Mouse (Mus musculus): ENCODE data around the gene Gm11563. TPM values are rescaled to one million over a fixed set of nuclear protein-coding genes. Genes with fewer than 3 reads are reported as not detected.
"Not testable (repeated sequence)": the region's sequence is repeated elsewhere in the genome, so short reads cannot be mapped to it uniquely, and the experiment has no call there.

Gm11563 gene
- polyA plus RNA-seq (2016; fragmentation: Nextera tagmentation; extraction: Ambion mirVana): not detected in 2 replicates

DNA sequence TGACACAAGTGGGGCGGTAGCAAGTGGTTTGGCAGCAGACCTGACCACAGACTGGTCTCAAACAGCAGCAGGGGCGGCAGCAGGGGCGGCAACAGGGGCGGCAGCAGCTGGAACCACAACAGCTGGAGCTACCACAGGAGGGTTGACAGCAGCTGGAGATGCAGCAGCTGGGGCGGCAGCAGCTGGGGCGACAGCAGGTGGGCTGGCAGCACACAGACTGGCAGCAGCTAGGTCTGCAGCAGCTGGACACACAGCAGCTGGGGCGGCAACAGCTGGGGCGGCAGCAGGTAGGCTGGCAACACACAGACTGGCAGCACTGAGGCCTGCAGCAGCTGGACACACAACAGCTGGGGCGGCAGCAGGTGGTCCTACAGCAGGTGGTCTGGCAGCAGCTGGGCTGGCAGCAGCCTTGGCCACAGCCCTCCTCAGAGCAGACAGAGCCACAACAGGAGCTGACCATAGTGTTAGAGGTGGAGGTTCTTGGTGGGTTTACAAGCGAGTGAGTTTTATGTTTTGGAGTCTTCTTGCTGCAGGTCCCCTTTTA, at the start of gene Gm11563:
Gene Gm11563 (minus strand): TSS at position 494 of the 544 bp plus-strand sequence.
- not testable (repeated sequence) for H3K4me3 ChIP-seq (replicated peaks); H3K9me3 ChIP-seq; H3K27ac ChIP-seq; H3K4me1 ChIP-seq (replicated peaks); H3K36me3 ChIP-seq; H3K9ac ChIP-seq (replicated peaks); H3K27me3 ChIP-seq; ATAC-seq (ENCODE audit: insufficient number of reproducible peaks, insufficient read depth, low FRiP score, low TSS enrichment, low read depth); H3K4me2 ChIP-seq
- WGBS: 65% methylated on average over 10 of the region's 10 CpGs

DNA sequence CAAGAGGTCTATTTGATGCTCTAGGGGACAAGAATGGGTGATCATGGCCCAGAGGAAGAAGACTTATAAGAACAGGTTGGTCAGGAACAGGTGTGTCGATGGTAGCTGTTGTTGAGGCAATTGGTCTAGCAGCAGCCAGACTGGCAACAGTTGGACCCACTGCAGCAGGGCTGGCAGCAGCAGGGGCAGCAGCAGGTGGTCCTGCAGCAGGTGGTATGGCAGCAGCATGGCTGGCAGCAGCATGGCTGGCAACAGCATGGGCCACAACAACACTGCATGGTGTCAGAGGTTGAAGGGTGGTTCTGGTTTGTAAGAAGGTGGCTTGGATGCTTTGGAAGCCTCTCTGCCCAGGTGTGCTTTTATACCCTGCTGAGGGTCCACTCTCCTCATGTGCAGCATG, 31.7 kb upstream of the Gm11563 start, which contains the start of gene Gm14190:
Gene Gm14190 (minus strand): TSS at position 278 of the 400 bp plus-strand sequence.
- Histone ChIP-seq H3K4me1 (replicated peaks) (no peaks in the 10 kb centered on the region), H3K27me3 (no peaks in the 10 kb centered on the region), H3K9ac (replicated peaks) (no peak within 1 kb of the TSS), H3K9me3 (no peaks in the 10 kb centered on the region), H3K36me3 (no peaks in the 10 kb centered on the region), H3K4me2 (no peak within 1 kb of the TSS), H3K27ac (no peak within 1 kb of the TSS), H3K4me3 (replicated peaks) (no peak within 1 kb of the TSS)
- ATAC-seq (ENCODE audit: insufficient number of reproducible peaks, insufficient read depth, low FRiP score, low TSS enrichment, low read depth): no peak
- WGBS: 84% methylated on average over 1 of the region's 1 CpGs

DNA sequence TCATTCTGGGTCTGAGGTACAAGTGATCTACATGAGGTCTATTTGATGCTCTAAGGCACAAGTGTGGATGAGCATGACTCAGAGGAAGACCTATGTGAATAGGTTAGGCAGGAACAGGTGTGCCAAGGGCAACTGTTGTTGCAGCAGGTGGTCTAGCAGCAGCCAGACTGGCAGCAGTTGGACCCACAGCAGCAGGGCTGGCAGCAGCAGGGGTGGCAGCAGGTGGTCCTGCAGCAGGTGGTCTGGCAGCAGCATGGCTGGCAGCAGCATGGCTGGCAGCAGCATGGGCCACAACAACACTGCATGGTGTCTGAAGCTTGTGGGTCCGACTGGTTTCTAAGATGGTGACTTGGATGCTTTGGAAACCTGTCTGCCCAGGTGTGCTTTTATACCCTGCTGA, 26.5 kb upstream of the Gm11563 start:
- H3K4me1 ChIP-seq (replicated peaks); H3K9me3 ChIP-seq; H3K4me2 ChIP-seq; ATAC-seq (ENCODE audit: insufficient number of reproducible peaks, insufficient read depth, low FRiP score, low TSS enrichment, low read depth); H3K4me3 ChIP-seq (replicated peaks); H3K9ac ChIP-seq (replicated peaks); H3K27ac ChIP-seq; H3K36me3 ChIP-seq; H3K27me3 ChIP-seq: not testable (repeated sequence)
- WGBS: 66% methylated on average over 1 of the region's 1 CpGs

DNA sequence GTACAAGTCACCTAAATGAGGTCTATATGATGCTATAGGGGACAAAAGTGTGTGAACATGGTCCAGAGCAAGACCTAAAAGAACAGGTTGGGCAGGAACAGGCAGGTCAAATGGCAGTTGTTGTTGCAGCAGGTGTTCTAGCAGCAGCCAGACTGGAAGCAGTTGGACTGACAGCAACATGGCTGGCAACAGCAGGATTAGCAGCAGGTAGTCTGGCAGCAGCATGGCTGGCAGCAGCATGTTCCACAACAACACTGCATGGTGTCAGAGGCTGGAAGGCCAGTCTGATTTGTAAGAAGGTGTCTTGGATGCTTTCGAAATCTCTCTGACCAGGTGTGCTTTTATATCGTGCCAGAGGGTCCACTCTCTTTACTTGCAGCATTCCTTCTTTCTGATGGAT, 24.7 kb upstream of the Gm11563 start:
- H3K27ac ChIP-seq: no peak overlapping the region
- H3K4me2 ChIP-seq: no peak overlapping the region
- no peaks in the 10 kb centered on the region for H3K27me3 ChIP-seq
- no peak for ATAC-seq (ENCODE audit: insufficient number of reproducible peaks, insufficient read depth, low FRiP score, low TSS enrichment, low read depth)
- no peaks in the 10 kb centered on the region for H3K36me3 ChIP-seq
- H3K9ac ChIP-seq (replicated peaks): no peak overlapping the region
- H3K4me3 ChIP-seq (replicated peaks): no peak overlapping the region
- H3K4me1 ChIP-seq (replicated peaks): no peaks in the 10 kb centered on the region
- H3K9me3 ChIP-seq: no peaks in the 10 kb centered on the region
- 90% methylated on average over 2 of the region's 2 CpGs for WGBS

DNA sequence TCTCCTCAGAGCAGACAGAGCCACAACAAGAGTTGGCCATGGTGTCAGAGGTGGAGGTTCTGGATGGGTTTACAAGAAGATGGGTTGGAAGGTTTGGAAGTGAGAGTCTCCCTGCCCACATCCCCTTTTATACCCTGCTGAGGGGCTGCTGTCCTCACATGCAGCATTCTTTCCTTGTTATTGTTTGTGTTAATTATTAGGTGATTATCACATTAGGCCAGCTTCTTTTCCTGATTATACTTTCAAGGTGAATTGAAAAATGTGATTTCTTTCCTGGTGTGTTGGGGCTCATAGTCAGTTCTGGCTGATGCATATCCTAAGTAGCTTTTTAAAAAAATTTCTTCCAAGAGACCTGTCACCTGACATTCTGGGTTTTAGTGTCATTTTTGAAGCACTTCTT, 7.1 kb upstream of the Gm11563 start, which contains the start of gene Krtap4-6:
Gene Krtap4-6 (minus strand): TSS at position 101 of the 400 bp plus-strand sequence.
- H3K9me3 ChIP-seq: no peaks in the 10 kb centered on the region
- no peak within 1 kb of the TSS for H3K9ac ChIP-seq (replicated peaks)
- no peak within 1 kb of the TSS for H3K4me2 ChIP-seq
- no peaks in the 10 kb centered on the region for H3K36me3 ChIP-seq
- no peak within 1 kb of the TSS for H3K4me3 ChIP-seq (replicated peaks)
- no peaks in the 10 kb centered on the region for H3K4me1 ChIP-seq (replicated peaks)
- H3K27me3 ChIP-seq: 0 out of 2 replicates have a peak, but pooled peaks cover 3% of the 10 kb centered on the region
- ATAC-seq (ENCODE audit: insufficient number of reproducible peaks, insufficient read depth, low FRiP score, low TSS enrichment, low read depth): no peak
- H3K27ac ChIP-seq: no peak within 1 kb of the TSS

DNA sequence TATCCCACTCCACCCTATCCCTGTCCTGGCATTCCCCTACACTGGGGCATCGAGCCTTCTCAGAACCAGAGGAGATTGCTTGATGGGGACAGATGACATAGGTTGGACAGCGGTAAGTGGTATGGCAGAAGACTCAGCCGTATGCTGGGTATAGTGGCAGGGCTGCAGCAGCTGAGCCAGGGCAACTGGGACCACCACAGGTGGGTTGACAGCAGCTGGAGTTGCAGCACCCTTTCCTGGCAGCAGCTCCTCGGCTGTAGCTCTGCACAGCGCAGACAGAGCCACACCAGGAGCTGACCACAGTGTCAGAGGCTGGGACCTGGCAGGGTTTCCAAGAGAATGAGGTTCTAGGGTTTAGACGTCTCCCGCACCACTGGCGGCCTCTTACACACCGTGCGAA, 4.0 kb upstream of the Gm11563 start:
- no peak overlapping the region for H3K27ac ChIP-seq
- H3K9me3 ChIP-seq: no peaks in the 10 kb centered on the region
- WGBS: 82% methylated on average over 10 of the region's 10 CpGs
- ATAC-seq (ENCODE audit: insufficient number of reproducible peaks, insufficient read depth, low FRiP score, low TSS enrichment, low read depth): no peak
- H3K36me3 ChIP-seq: no peaks in the 10 kb centered on the region
- H3K4me3 ChIP-seq (replicated peaks): no peak overlapping the region
- no peak overlapping the region for H3K4me2 ChIP-seq
- H3K4me1 ChIP-seq (replicated peaks): no peaks in the 10 kb centered on the region
- H3K9ac ChIP-seq (replicated peaks): no peak overlapping the region
- H3K27me3 ChIP-seq: 0 out of 2 replicates have a peak, but pooled peaks cover 3% of the 10 kb centered on the region

DNA sequence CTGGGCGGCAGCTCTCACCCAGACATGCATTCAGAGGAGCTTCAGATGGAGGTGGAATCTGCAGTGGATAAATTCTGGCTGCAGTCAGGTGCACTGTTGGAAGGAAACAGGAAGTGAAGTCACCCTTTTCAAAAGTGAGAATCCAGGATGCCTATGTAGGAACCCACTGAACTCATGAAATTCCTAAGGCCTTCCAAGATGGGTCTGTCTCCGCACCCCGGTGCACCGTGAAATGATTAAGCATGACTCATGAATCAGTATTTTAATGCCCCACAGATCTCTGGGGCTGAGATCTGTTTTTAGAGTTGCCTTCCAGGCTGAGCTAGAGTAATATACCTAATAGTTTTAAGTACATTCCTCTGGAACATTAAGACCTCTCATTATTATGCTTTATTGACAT, 496 bp upstream of the Gm11563 start:
- H3K4me1 ChIP-seq (replicated peaks): no peaks in the 10 kb centered on the region
- no peaks in the 10 kb centered on the region for H3K36me3 ChIP-seq
- ATAC-seq (ENCODE audit: insufficient number of reproducible peaks, insufficient read depth, low FRiP score, low TSS enrichment, low read depth): no peak
- H3K4me3 ChIP-seq (replicated peaks): no peak overlapping the region
- H3K9ac ChIP-seq (replicated peaks): no peak overlapping the region
- 87% methylated on average over 4 of the region's 4 CpGs for whole genome bisulfite sequencing
- no peaks in the 10 kb centered on the region for H3K9me3 ChIP-seq
- H3K4me2 ChIP-seq: no peak overlapping the region
- H3K27me3 ChIP-seq: 0 out of 2 replicates have a peak, but pooled peaks cover 3% of the 10 kb centered on the region
- H3K27ac ChIP-seq: no peak overlapping the region

DNA sequence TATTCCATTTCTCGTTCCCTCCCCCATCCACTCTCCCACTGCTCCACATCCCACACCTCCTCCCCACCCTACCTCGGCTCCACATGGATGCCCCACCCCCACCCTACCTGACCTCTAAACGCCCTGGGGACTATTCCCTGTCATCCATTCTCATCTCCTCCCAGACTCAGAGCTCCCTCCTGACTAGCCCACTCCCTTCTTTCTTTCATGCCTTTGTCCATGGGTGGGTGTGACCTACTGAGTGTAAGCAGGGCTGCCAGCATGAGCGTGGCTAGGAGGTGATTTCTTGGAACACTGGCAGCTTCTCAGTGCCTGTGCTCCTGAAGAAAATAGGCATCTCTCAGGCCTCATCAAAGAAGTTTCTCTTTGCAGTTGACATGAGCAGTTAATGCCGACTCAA, 1.7 kb downstream of the Gm11563 start:
- ATAC-seq (ENCODE audit: insufficient number of reproducible peaks, insufficient read depth, low FRiP score, low TSS enrichment, low read depth): no peak
- 46% methylated on average over 5 of the region's 5 CpGs for WGBS
- no peaks in the 10 kb centered on the region for H3K27me3 ChIP-seq

DNA sequence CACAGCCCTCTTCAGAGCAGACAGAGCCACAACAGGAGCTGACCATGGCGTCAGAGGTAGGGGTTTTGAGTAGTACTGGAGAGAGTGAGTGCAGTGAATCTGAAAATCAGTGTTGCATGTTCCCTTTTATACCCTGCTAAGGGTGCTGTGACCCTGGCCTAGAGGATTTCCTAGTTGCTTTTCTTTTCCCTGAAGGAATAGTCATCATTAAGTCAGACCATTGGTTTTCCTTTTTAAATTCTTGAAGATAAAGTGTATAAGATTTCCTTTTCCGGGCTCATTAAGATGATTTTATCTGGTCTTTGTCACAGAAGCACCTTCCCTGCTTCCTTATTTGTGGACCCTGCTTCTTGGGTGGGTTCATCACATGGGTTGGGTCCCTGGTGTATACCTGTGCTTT, 8.6 kb downstream of the Gm11563 start, which contains the start of gene Gm11555:
Gene Gm11555 (minus strand): TSS at position 101 of the 400 bp plus-strand sequence.
- no peaks in the 10 kb centered on the region for H3K9me3 ChIP-seq
- H3K9ac ChIP-seq (replicated peaks): no peak within 1 kb of the TSS
- no peaks in the 10 kb centered on the region for H3K4me1 ChIP-seq (replicated peaks)
- ATAC-seq (ENCODE audit: insufficient number of reproducible peaks, insufficient read depth, low FRiP score, low TSS enrichment, low read depth): no peak
- no peak within 1 kb of the TSS for H3K4me3 ChIP-seq (replicated peaks)
- no peak within 1 kb of the TSS for H3K27ac ChIP-seq
- H3K4me2 ChIP-seq: no peak within 1 kb of the TSS
- H3K36me3 ChIP-seq: no peaks in the 10 kb centered on the region
- WGBS: 78% methylated on average over 2 of the region's 2 CpGs
- H3K27me3 ChIP-seq: no peaks in the 10 kb centered on the region

More for the DNA sequence above, 1.7 kb downstream of the Gm11563 start:
- Histone ChIP-seq H3K4me3 (replicated peaks) (no peak overlapping the region), H3K4me2 (no peak overlapping the region), H3K36me3 (no peaks in the 10 kb centered on the region), H3K27ac (no peak overlapping the region), H3K4me1 (replicated peaks) (no peaks in the 10 kb centered on the region), H3K9me3 (no peaks in the 10 kb centered on the region), H3K9ac (replicated peaks) (no peak overlapping the region)

DNA sequence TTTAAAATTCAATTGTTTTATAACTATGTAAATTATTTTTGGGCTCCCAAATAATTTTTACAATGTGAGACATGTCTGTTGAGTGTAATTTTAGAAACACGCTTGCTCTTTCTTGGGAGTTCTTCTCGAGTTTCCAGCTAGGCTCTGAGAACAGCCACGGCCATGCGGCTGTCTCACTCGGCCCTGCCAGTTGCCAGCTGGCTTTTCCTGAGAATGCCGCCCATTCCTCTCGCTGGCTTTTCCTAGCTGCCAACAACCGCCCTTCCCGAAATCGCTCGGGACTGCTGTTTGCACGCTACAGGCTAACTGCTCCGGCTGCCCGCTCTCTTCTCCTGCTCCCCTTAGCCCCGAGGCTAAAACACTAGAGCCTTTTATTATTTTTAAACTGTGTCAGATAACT, 12.3 kb downstream of the Gm11563 start:
- Histone ChIP-seq H3K27ac (no peak overlapping the region), H3K27me3 (peaks cover 3% of the 10 kb centered on the region; the same call in 1 of the 2 replicates), H3K9ac (replicated peaks) (no peak overlapping the region), H3K36me3 (no peaks in the 10 kb centered on the region), H3K9me3 (no peaks in the 10 kb centered on the region), H3K4me3 (replicated peaks) (no peak overlapping the region), H3K4me1 (replicated peaks) (0 out of 2 replicates have a peak, but pooled peaks cover 1% of the 10 kb centered on the region), H3K4me2 (no peak overlapping the region)
- WGBS: 83% methylated on average over 15 of the region's 15 CpGs
- ATAC-seq (ENCODE audit: insufficient number of reproducible peaks, insufficient read depth, low FRiP score, low TSS enrichment, low read depth): no peak

DNA sequence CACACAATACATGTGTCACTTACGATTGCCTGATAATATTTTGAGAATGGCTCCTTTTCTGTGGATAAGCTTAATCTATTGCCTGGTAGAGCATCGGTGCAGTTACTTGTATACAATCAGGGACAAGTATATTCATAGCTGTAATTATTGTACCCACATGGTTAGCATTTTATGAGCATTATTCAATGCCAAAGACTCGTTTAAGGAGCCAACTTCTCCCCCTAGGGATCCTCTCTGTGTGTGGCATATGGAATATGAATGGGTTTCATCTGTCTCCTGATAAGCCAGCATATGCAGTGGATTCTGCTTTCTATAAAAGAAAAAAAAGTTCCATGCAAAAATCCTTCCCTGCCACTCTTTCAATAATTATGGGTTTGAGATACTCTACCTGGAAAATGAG, 14.4 kb downstream of the Gm11563 start:
- H3K4me3 ChIP-seq (replicated peaks): no peak overlapping the region
- H3K9me3 ChIP-seq: no peaks in the 10 kb centered on the region
- no peaks in the 10 kb centered on the region for H3K36me3 ChIP-seq
- H3K27me3 ChIP-seq: peaks cover 3% of the 10 kb centered on the region; the same call in 1 of the 2 replicates
- no peak overlapping the region for H3K27ac ChIP-seq
- H3K9ac ChIP-seq (replicated peaks): no peak overlapping the region
- peaks cover 2% of the 10 kb centered on the region; the same call in 1 of the 2 replicates for H3K4me1 ChIP-seq (replicated peaks)
- ATAC-seq (ENCODE audit: insufficient number of reproducible peaks, insufficient read depth, low FRiP score, low TSS enrichment, low read depth): no peak
- 72% methylated on average over 3 of the region's 3 CpGs for WGBS
- no peak overlapping the region for H3K4me2 ChIP-seq

DNA sequence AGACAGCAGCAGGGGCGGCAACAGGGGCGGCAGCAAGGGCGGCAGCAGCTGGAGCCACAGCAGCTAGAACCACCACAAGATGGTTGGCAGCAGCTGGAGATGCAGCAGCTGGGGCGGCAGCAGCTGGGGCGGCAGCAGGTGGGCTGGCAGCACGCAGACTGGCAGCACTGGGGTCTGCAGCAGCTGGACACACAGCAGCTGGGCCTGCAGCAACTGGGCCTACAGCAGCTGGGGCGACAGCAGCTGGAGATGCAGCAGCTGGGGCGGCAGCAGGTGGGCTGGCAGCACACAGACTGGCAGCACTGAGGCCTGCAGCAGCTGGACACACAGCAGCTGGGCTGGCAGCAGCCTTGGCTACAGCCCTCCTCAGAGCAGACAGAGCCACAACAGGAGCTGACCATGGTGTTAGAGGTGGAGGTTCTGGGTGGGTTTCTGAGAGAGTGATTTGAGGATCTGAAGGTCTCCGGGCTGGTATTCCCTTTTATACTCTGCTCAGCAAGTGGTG, 15.1 kb downstream of the Gm11563 start, which contains the start of gene Krtap4-7:
Gene Krtap4-7 (minus strand): TSS at position 455 of the 505 bp plus-strand sequence.
- not testable (repeated sequence) for H3K9me3 ChIP-seq; ATAC-seq (ENCODE audit: insufficient number of reproducible peaks, insufficient read depth, low FRiP score, low TSS enrichment, low read depth); H3K4me3 ChIP-seq (replicated peaks); H3K9ac ChIP-seq (replicated peaks); H3K27me3 ChIP-seq; H3K27ac ChIP-seq; H3K4me2 ChIP-seq; H3K36me3 ChIP-seq; H3K4me1 ChIP-seq (replicated peaks)
- 77% methylated on average over 9 of the region's 9 CpGs for WGBS
